Mouse (Mus musculus) olfactory bulb, adult 2 months (tissue): Measurements from ENCODE around the gene Slc35b2.

Source experiments
- CTCF ChIP-seq: fragments of 200-500 bp; IDR thresholded peaks from 2 replicates; pipeline ENCODE4 v1.5.1; 2012; ENCODE audit warnings: low read depth, mild to moderate bottlenecking, low read length, moderate library complexity; ENCODE audit not compliant: insufficient read depth
- POLR2A ChIP-seq: fragments of 200-500 bp; IDR thresholded peaks from 2 replicates; pipeline ENCODE4 v1.6.1; 2012; ENCODE audit warnings: mild to moderate bottlenecking, low read depth, low read length, moderate library complexity; ENCODE audit not compliant: insufficient read depth

DNA sequence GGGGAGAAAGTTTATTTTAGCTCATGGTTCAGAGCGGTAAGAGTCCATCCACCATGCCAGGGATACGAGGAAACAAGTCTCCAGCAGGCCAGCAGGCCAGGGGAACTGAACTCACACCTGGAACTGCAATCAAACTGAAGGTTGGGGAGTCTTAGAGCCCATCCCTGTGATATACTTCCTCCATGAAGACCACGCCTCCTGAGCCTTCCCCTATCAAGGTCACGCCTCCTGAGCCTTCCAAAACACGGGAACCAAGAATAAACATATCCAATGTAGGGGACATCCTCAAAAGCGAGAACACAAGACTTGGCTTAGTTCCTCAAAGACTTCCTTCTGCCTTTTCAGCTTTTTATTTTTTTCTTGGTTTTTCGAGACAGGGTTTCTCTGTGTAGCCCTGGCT lies 49.2 kb downstream of the Slc35b2 start:
- TF ChIP-seq POLR2A = no peak
- no peak for TF ChIP-seq CTCF
